Mouse (Mus musculus) midbrain, embryonic 15.5 days (tissue): ENCODE measurements around the gene Ip6k3. TPM values are rescaled to one million over a fixed set of nuclear protein-coding genes. Genes with fewer than 3 reads are reported as not detected.
A peak's percentile ranks its signal among the peaks of the same experiment; 100 is the strongest.

ENCODE experiments used
- ATAC-seq: fragments of 200-750 bp; cut with Nextera tagmentation; replicated peaks from 2 replicates; pipeline ENCODE4 v1.8.0; 2017; ENCODE audit warnings: moderate TSS enrichment
- H3K27ac ChIP-seq: fragments of 300-500 bp; sonication (generic); 2 replicates; pipeline ENCODE4 v1.5.1; 2015; ENCODE audit warnings: mild to moderate bottlenecking, inconsistent platforms
- H3K27me3 ChIP-seq: fragments of 300-500 bp; sonication (generic); replicated peaks from 2 replicates; pipeline ENCODE4 v1.6.1; 2015; ENCODE audit warnings: inconsistent platforms
- H3K36me3 ChIP-seq: fragments of 300-500 bp; sonication (generic); replicated peaks from 2 replicates; pipeline ENCODE4 v1.6.1; 2015; ENCODE audit warnings: inconsistent platforms
- H3K4me1 ChIP-seq: fragments of 300-500 bp; sonication (generic); 2 replicates; pipeline ENCODE4 v1.6.1; 2015; ENCODE audit warnings: inconsistent platforms
- H3K4me2 ChIP-seq: fragments of 300-500 bp; sonication (generic); 2 replicates; pipeline ENCODE4 v1.6.1; 2015; ENCODE audit warnings: inconsistent platforms, mild to moderate bottlenecking, moderate library complexity
- H3K4me3 ChIP-seq: fragments of 300-500 bp; sonication (generic); 2 replicates; pipeline ENCODE4 v1.5.1; 2015; ENCODE audit warnings: mild to moderate bottlenecking, inconsistent platforms
- H3K9ac ChIP-seq: fragments of 300-500 bp; sonication (generic); 2 replicates; pipeline ENCODE4 v1.6.1; 2015; ENCODE audit warnings: mild to moderate bottlenecking, inconsistent platforms
- H3K9me3 ChIP-seq: fragments of 300-500 bp; sonication (generic); 2 replicates; pipeline ENCODE4 v1.6.1; 2016; ENCODE audit warnings: inconsistent platforms
- WGBS: fragments of 180-500 bp; shearing (Covaris S2); methylation state at CpG from one replicate; pipeline ENCODE4 v1.1.7; 2015; ENCODE audit warnings: mixed read lengths; 5-methylcytosine and 5-hydroxymethylcytosine counted together
- polyA plus RNA-seq: library from polyadenylated mRNA; unstranded; fragments of >200 nt; fragmentation: Nextera tagmentation; extraction: Ambion mirVana; gene quantifications from 2 replicates; pipeline ENCODE4 v1.2.1, GENCODE M21; 2015

Ip6k3 gene
- 0.21 and 0.40 TPM in 2 replicates for polyA plus RNA-seq

- WGBS = 57% methylated on average over 4 of the region's 4 CpGs
- H3K36me3 ChIP-seq = no peaks in the 10 kb centered on the region
Measured at GRCm38 (mm10) chr17:27167545-27167944, at the start of gene Ip6k3. Gene Ip6k3 (minus strand): TSS chr17:27167795.

DNA sequence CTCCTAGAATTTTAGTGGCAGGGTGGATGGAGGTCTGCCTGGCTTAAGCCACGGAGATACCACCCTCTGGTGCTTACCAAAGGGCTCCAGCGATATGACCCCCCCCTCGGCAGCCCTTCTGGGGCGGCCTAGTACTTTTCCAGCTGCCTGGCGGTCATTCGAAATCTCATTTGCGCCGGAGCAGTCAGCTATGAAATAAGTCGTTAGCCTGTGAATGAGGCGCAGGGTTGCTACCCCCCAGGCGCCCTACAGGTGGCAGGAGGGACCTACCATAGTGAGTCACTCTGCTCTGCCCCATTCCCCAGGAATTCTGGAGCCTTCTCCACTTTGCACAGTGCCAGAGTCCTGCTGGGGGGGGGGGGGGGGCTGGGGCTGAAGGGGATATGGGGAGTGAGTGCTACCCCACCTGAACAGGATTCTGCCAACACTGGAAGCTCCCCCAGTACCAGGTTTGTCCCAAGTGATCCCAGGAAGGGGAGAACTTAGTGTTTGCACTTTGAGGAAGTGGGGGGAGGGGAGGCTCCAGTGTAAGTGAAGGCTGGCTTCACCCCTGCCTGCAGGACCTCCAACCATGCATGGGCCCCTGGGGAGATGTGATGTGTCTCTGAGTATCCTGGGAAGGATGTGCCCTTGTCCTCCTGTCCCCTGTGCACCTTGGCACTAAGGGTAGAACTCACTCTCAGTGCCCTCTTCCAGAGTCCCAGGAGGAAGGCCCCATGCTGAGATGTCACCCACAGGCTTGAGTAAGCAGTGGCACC lies 45.4 kb upstream of the Ip6k3 start:
- no peaks in the 10 kb centered on the region for H3K9me3 ChIP-seq
- peak; percentile 67 for ATAC-seq
- peaks cover 8% of the 10 kb centered on the region; the same call in 1 of the 2 replicates for H3K4me1 ChIP-seq
- no peaks in the 10 kb centered on the region for H3K36me3 ChIP-seq
- WGBS = 4% methylated on average over 11 of the region's 11 CpGs
- H3K4me3 ChIP-seq = no peak overlapping the region
- H3K9ac ChIP-seq = no peak overlapping the region
- no peaks in the 10 kb centered on the region for H3K27me3 ChIP-seq
- no peak overlapping the region for H3K27ac ChIP-seq
- H3K4me2 ChIP-seq = no peak overlapping the region

More at GRCm38 (mm10) chr17:27167545-27167944, at the start of gene Ip6k3:
- no peak for ATAC-seq
- H3K4me3 ChIP-seq = no peak within 1 kb of the TSS
- no peak within 1 kb of the TSS for H3K4me2 ChIP-seq
- H3K27me3 ChIP-seq = no peaks in the 10 kb centered on the region
- H3K9ac ChIP-seq = no peak within 1 kb of the TSS
- H3K27ac ChIP-seq = no peak within 1 kb of the TSS
- H3K4me1 ChIP-seq = no peaks in the 10 kb centered on the region
- no peaks in the 10 kb centered on the region for H3K9me3 ChIP-seq

- no peaks in the 10 kb centered on the region for H3K36me3 ChIP-seq
- ATAC-seq = no peak
- WGBS = 36% methylated on average over 6 of the region's 6 CpGs
Measured at GRCm38 (mm10) chr17:27212006-27212405, 44.4 kb upstream of the Ip6k3 start.

DNA sequence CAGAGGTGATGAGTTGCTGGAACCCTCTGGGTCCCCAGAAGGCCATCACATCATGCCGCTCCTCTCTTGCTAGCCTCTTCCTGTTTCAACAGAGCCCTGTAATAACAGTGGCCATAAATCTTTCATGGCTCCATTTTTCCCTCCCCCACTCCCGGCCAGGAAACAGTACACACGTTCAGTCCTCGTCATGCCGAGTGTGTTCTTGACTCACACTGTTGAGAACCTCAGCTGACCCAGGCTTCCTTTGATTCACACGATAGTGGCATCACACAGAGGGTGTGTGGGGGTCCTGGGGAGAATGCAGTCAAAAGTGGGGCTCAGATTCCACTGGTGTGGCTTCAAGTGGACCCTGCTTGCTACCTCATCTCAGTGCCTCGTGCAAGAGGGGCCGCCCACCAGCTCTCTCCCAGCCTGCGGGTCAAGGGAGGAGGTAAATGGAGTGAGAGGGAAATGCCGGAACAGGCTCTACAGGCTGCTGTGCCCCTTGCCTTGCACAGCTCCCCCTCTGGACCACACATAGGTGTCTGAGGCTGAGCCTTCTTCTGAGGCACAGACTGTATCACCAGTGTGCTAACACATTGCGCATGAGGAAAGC lies 39.6 kb upstream of the Ip6k3 start:
- 70% methylated on average over 11 of the region's 11 CpGs for WGBS
- no peak overlapping the region for H3K27ac ChIP-seq

More at GRCm38 (mm10) chr17:27212006-27212405, 44.4 kb upstream of the Ip6k3 start:
- Histone ChIP-seq H3K27ac (no peak overlapping the region), H3K9me3 (no peaks in the 10 kb centered on the region), H3K4me1 (peaks cover 13% of the 10 kb centered on the region), H3K4me2 (no peak overlapping the region), H3K9ac (no peak overlapping the region), H3K27me3 (no peaks in the 10 kb centered on the region), H3K4me3 (no peak overlapping the region)

DNA sequence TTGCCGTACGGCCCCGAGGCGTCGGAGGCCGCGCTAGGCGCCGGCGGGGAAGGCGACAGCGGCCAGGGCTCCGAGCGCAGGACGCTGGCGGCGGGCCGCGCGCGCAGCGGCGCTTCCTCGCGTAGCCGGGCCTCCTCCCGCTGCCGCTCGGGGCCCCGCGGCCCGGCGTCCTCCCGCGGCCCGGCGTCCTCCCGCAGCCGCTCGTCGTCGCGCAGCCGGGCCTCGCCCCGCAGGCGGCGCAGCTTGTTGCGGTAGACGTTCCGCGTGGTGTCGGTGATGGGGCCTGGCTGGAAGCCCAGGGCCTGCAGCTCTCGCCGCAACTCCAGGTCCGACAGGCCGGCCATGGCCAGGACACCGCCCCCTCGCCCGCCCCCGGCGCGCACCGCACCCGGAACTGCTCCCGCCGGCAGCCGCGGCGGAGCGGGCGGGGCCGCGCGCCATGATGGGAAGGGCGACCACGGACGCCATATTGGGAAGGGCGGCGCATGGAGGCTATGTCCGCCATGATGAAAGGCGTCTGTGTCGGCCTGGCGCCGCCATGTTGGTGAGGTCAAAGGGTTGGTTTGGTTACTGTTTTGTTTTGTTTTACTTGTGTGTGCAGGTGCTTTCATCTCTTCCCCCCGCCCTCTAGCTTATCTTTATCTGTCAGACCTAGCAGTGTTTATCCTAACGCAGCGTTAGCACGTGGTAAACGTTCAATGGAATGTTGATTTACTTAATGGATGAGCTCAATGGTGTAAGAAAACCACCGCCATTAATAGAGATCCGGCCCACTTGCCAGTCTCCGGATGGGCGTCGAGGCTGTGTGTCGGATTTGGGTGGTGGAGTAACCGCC lies 36.7 kb upstream of the Ip6k3 start, which contains the start of gene Lemd2:
TSS of gene Lemd2 (minus strand) at position 395 of the 835 bp plus-strand sequence.
- peak; percentile 94 for ATAC-seq
- peak within 1 kb of the TSS; percentile 82 for H3K9ac ChIP-seq
- H3K4me3 ChIP-seq = peak within 1 kb of the TSS; percentile 52
- peaks cover 37% of the 10 kb centered on the region for H3K4me1 ChIP-seq
- H3K4me2 ChIP-seq = peak within 1 kb of the TSS; percentile 62
- peaks cover 16% of the 10 kb centered on the region for H3K36me3 ChIP-seq
- peak within 1 kb of the TSS; percentile 98 for H3K27ac ChIP-seq
- WGBS = 5% methylated on average over 96 of the region's 97 CpGs
- no peaks in the 10 kb centered on the region for H3K27me3 ChIP-seq
- no peaks in the 10 kb centered on the region for H3K9me3 ChIP-seq

More for the DNA sequence above, 39.6 kb upstream of the Ip6k3 start:
- no peak overlapping the region for H3K9ac ChIP-seq
- no peak overlapping the region for H3K4me3 ChIP-seq
- ATAC-seq = no peak
- H3K4me2 ChIP-seq = no peak overlapping the region
- H3K36me3 ChIP-seq = no peaks in the 10 kb centered on the region
- no peaks in the 10 kb centered on the region for H3K9me3 ChIP-seq
- H3K27me3 ChIP-seq = no peaks in the 10 kb centered on the region
- peaks cover 38% of the 10 kb centered on the region for H3K4me1 ChIP-seq

- Histone ChIP-seq H3K9ac (peak overlapping the region; percentile 82), H3K9me3 (no peaks in the 10 kb centered on the region), H3K36me3 (peaks cover 20% of the 10 kb centered on the region), H3K4me1 (peaks cover 37% of the 10 kb centered on the region), H3K27me3 (no peaks in the 10 kb centered on the region), H3K4me3 (peak overlapping the region; percentile 52), H3K27ac (peak overlapping the region; percentile 98), H3K4me2 (peak overlapping the region; percentile 62)
- WGBS = under 1% methylated on average over 74 of the region's 74 CpGs
- ATAC-seq = peak; percentile 61
Measured at GRCm38 (mm10) chr17:27203358-27204074, 35.9 kb upstream of the Ip6k3 start.

GRCm38 (mm10) chr17:27202919-27203357 lies 35.3 kb upstream of the Ip6k3 start:
- peak overlapping the region; percentile 82 for H3K9ac ChIP-seq
- H3K27ac ChIP-seq = peak overlapping the region; percentile 98
- H3K27me3 ChIP-seq = no peaks in the 10 kb centered on the region
- no peaks in the 10 kb centered on the region for H3K9me3 ChIP-seq
- no peak for ATAC-seq
- H3K4me3 ChIP-seq = peak overlapping the region; percentile 52
- H3K4me1 ChIP-seq = peaks cover 37% of the 10 kb centered on the region
- 43% methylated on average over 14 of the region's 14 CpGs for whole genome bisulfite sequencing
- peaks cover 25% of the 10 kb centered on the region for H3K36me3 ChIP-seq
- peak overlapping the region; percentile 62 for H3K4me2 ChIP-seq

DNA sequence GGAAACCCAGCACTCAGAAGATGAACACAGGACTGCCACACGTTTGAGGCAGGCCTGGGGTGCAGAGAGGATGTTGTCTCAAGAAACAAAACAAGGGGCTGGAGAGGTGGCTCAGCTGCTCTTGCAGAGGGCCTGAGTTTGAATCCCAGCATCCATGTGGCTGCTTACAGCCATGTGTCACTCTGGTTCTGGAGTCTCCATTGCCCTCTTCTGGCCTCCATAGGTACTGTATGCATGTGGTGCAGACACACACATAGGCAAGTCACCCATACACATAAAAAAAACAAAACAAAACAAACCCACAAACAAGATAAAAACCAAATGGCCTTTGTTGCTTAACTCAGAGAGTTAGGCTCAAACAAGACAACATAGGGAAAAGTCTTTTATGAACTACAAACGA lies 34.4 kb upstream of the Ip6k3 start:
- Histone ChIP-seq H3K4me1 (peaks cover 37% of the 10 kb centered on the region), H3K9ac (no peak overlapping the region), H3K9me3 (no peaks in the 10 kb centered on the region), H3K27me3 (no peaks in the 10 kb centered on the region), H3K4me2 (no peak overlapping the region), H3K27ac (no peak overlapping the region), H3K36me3 (peaks cover 30% of the 10 kb centered on the region), H3K4me3 (no peak overlapping the region)
- WGBS = 94% methylated on average over 2 of the region's 2 CpGs
- ATAC-seq = no peak

DNA sequence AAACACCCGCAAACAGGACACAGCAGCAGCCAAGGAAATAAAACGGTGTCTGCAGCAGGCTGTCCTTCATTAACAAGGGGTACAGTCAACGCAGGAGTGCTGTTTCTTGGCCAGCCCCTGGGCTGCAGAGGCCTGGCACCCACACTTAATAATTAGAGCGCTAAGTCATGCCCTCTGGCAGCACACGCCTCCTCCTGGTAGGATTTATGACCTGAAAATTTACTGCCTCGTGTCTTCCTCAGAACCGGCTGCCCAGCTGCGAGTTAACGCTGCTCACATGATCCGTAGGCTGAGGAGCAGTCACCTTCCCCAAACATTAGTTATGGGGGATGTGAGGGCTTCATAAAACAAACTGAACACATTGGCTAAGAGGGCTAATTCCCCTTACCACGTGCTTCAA lies 33.2 kb upstream of the Ip6k3 start:
- Histone ChIP-seq H3K9me3 (no peaks in the 10 kb centered on the region), H3K36me3 (peaks cover 30% of the 10 kb centered on the region), H3K27ac (no peak overlapping the region), H3K9ac (no peak overlapping the region), H3K4me2 (no peak overlapping the region), H3K4me1 (peaks cover 43% of the 10 kb centered on the region), H3K4me3 (no peak overlapping the region), H3K27me3 (no peaks in the 10 kb centered on the region)
- no peak for ATAC-seq
- 74% methylated on average over 11 of the region's 11 CpGs for WGBS

GRCm38 (mm10) chr17:27199864-27200263 lies 32.3 kb upstream of the Ip6k3 start:
- peaks cover 30% of the 10 kb centered on the region for H3K36me3 ChIP-seq
- WGBS = 76% methylated on average over 7 of the region's 7 CpGs
- H3K9me3 ChIP-seq = no peaks in the 10 kb centered on the region
- peaks cover 43% of the 10 kb centered on the region for H3K4me1 ChIP-seq
- no peaks in the 10 kb centered on the region for H3K27me3 ChIP-seq
- H3K9ac ChIP-seq = no peak overlapping the region
- H3K4me3 ChIP-seq = no peak overlapping the region
- no peak overlapping the region for H3K4me2 ChIP-seq
- H3K27ac ChIP-seq = no peak overlapping the region
- no peak for ATAC-seq

- H3K4me2 ChIP-seq = no peak overlapping the region
- H3K27me3 ChIP-seq = no peaks in the 10 kb centered on the region
- WGBS = over 99% methylated on average over 9 of the region's 9 CpGs
- no peak overlapping the region for H3K9ac ChIP-seq
- H3K36me3 ChIP-seq = peaks cover 30% of the 10 kb centered on the region
- H3K27ac ChIP-seq = no peak overlapping the region
- ATAC-seq = no peak
- peaks cover 46% of the 10 kb centered on the region for H3K4me1 ChIP-seq
- no peaks in the 10 kb centered on the region for H3K9me3 ChIP-seq
- no peak overlapping the region for H3K4me3 ChIP-seq
Measured at GRCm38 (mm10) chr17:27199205-27199604, 31.6 kb upstream of the Ip6k3 start.
